Mouse (Mus musculus) stomach, adult 2 months (tissue): Measurements from ENCODE around the gene Hoxd9. TPM values are rescaled to one million over a fixed set of nuclear protein-coding genes. Genes with fewer than 3 reads are reported as not detected.

ENCODE experiments used
- polyA plus RNA-seq: library from polyadenylated mRNA; depleted of rRNA; stranded (reverse); fragments of >200 nt; gene quantifications from 2 replicates; pipeline ENCODE4 v1.2.3, GENCODE M21; 2012; rRNA removed

Gene Hoxd9
- polyA plus RNA-seq, result 0.48 and 0.73 TPM in 2 replicates

DNA sequence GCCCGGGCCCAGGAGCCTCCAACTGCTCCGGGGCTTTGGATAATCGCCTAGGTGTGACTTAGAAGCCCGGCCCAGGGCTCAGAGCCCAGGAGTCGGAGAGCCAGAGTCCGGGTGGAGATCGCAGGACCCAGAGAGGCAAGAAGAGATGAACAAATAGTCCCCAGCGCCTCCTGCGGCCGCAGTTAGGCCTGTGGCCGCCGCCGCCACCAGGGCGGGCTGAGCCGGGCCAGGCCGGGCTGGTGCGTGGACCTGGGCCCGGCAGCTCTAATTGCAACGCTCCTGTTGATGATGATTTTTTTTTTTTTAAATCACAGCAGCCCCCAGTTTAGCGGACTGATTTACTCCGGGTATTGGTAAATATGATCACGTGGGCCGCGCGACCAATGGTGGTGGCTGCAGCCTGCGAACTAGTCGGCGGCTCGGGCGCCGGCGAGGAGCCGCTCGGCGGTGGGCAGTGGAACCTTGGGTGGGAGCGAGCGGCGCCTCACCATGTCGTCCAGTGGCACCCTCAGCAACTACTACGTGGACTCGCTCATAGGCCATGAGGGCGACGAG, at the start of gene Hoxd9:
Gene Hoxd9, plus strand, starts transcription at position 161 of the 555 bp plus-strand sequence.

DNA sequence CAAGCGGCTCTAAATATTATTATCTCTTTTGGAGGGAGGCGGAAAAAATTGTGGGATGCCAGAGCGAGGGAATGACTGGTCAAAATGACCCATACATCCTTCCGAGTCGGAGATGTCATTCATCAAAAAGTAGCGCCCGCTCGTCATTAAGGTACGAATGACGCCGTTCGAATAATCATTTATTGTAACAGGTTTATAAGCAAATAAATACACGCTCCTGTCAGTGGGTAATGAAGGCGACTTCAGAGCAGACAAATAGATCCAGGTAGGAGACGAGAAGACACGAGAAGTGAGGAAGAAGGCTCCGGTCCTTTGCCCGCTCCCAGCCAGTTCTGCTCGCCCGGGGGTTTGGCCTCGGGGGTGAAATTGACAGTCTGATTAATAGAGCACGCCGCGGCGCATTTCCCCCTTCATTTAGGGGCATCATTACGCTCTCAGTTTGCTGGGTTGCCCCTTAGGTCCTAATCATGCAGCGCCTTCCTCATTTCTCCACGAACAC, 38.0 kb upstream of the Hoxd9 start, which contains the start of gene Evx2:
Gene Evx2, minus strand, starts transcription at position 51 of the 499 bp plus-strand sequence.

DNA sequence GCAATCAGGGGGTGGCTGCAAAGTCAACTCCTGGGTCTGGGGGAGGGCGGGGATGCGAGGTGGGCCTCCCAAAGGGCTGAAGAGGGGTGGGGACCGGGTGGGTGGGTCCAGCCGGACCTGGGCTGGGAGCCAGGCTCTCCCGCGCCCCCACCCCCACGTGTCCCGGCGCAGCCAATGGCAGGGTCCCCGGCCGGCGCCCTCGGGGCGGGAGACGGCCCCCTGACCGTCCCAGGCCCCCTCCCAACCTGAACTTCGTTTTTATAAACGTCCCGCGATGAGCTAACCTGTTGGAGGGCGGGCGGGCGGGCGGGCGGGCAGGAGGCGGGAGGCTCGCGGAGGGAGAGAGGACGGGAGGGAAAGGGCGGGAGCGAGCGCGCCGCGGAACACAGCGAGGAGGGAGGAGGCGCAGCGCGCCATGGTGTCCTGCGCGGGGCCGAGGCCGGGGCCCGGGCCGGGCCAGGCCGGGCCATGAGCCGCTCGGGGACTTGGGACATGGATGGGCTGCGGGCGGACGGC, 29.6 kb upstream of the Hoxd9 start, which contains the start of gene Hoxd13:
Gene Hoxd13, plus strand, starts transcription at position 469 of the 516 bp plus-strand sequence.

DNA sequence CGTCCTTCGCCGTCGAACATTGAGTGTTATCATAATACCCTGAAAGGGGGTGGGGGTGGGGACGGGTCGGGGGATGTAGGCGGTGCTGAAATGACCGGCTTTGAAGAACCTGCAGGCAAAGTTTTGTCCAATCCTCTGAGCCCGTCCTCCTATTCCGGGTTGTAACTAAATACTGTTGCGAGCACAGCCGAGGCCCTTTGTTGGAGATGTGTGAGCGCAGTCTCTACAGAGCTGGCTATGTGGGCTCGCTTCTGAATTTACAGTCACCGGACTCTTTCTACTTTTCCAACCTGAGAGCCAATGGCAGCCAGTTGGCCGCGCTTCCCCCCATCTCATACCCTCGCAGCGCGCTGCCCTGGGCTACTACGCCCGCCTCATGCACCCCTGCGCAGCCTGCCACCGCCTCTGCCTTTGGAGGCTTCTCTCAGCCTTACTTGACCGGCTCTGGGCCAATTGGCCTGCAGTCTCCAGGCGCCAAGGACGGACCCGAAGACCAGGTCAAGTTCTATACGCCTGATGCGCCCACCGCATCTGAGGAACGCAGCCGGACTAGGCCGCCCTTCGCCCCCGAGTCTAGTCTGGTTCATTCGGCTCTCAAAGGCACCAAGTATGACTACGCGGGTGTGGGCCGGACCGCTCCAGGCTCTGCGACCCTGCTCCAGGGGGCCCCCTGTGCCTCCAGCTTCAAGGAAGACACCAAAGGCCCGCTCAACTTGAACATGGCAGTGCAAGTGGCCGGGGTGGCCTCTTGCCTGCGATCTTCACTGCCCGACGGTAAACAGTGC, 22.5 kb upstream of the Hoxd9 start, which contains the start of gene Hoxd12:
Gene Hoxd12, plus strand, starts transcription at position 133 of the 785 bp plus-strand sequence.

DNA sequence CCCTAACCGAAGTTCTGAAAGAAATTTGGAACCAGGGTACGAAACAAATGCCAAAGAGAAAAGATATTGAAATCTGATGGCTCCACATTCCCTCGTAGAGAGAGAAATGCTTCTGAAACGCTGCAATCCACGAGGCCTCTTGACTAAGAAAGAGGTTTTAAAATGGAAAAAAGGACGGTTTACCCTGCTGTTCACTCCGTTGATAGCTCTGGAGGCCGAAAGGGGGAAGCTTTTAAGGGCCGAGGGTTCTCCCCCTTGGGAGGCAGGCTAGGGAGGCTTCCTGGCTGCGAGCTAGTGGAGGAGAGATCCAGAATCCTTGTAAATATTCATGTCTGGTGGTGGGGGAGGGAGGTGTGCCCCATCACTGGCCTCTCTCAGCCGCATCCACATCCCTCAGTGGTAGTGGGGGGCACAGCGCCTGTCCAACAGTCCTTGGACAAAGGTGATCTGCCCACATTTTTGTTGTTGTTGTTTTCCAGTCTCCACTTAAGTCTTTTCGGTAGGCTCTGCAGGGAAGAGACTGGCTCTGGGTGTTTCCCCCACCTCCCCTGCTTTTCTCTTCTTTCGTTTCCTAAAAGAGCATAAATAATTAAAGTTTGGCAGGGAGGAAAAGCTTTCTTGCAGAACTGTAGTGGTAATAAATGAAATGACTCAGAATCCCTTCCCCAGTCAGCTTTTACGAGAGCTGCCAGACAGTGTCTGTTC, 18.5 kb upstream of the Hoxd9 start, which contains the start of gene Hoxd11:
Gene Hoxd11, plus strand, starts transcription at position 667 of the 705 bp plus-strand sequence.

DNA sequence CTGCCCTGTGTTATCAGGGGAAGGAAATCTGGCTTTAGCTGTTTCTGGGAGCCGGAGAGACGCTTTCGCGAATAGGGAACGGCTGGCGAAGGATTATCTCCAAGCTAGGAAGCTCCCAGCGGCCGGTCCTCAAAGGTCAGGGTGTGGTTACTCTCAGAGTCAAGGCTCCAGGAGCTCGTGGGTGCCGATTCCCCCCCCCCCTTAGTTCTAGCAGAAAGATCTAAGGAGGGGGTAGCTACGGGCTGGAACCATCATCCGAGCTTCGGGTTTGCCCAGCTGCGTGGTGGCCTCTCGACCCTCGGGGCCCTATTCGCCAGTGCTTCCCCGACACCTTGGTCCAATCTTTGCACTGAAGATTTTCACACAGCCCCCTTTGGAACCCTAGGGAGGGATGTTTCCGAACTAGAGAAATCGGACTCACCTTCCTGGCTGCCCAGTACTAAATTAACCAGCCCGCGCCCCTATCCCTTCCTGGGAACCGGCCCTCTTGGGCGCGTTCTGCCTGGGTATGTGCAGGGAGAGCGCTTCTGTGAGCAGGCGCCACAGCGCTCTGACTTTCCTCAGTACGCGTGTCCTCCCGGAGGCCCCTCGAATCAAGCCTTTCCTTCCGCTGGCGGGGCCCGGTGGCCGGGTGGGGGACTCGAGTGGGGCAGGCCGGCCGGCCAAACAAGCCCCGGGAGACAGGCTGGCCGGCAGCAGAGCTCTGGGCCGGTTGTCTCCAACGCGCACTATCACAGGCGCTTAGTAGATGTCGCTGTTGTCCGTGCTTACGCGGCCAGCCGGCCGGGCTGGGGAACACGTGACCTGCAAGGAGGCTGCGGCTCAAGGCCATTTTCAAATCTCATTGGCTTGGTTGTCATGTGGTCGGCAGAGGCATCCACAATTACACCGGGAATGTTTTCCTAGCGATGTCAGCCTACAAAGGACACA, 6.2 kb upstream of the Hoxd9 start, which contains the start of gene Hoxd10:
Gene Hoxd10, plus strand, starts transcription at position 903 of the 930 bp plus-strand sequence.

DNA sequence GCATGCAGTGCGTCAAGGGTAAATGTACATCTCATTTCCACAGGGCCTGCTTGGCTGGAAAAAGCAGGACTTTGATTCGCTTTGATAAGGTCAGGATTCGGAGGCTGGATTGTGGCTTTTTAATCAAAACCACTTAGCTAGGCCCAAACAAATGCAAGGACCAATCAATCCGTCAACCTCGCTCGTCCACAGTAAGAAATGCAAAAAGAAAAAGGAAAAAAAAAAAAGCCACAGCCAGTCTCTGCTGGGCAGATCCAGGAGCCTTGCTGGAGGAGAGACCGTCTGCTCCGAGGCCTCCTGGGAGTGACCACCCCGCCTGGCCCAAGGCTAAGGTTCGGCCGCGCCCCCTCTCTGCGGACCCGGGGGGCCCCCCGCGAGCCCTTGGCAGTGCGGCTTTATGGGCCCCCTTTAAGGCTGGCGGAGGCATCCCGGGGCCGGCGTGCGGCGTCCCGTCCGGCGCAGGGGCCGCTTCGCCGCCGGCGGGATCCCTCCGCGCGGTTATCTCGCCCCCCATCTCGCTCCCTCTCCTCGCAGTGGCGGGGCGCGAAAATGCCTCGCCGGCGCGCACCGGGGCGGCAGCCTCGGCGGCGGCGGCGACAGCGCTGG, 7.0 kb downstream of the Hoxd9 start, which contains the start of gene Hoxd8:
Gene Hoxd8, plus strand, starts transcription at position 223 of the 606 bp plus-strand sequence.

DNA sequence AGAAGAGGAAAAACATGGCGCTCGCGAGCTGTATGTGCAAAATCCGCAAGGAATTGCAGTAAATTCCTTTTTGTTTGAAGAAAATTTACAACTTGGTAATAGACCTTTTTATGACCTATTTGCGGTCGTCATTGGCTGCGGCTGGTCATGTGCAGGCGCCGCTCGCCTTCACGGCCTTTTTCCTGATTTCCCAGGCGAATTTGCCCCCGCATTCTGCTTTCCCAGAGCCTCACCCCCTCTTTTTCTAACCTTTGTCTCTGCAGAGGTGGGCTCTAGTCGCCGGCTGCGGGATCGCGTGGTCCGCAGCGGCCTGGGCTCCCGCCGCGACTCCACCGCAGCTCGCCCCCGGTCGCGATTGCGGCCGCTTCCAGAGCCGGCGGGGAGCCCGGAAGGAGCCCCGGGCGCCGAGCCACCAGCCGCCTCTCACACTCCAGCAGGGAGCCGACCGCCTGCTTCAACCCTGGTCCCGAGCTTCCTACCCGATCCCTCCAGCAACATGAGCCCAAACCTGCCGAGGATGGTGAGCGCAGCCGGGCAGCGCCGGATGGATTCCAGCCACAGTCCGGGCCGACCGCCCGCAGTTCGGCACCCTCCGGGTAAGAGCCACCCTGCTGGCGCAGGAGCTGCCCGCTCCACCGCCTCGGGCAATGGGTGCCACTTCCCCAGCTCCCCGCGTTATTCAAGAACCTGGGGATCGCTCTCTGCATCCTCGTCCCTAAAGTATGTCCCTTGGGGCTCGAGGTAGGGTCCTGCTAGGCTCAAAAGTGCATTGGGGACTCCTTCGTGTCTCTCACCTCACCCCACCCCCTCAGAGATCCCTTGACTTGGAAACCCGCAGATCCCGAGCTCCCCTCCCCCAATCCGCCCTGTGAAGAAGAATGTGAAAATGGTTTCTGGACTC, 14.4 kb downstream of the Hoxd9 start, which contains the start of the genes Hoxd3 and Hoxd4:
Gene Hoxd3, plus strand, starts transcription at position 207 of the 901 bp plus-strand sequence.
Gene Hoxd4, plus strand, starts transcription at position 209 of the 901 bp plus-strand sequence.

DNA sequence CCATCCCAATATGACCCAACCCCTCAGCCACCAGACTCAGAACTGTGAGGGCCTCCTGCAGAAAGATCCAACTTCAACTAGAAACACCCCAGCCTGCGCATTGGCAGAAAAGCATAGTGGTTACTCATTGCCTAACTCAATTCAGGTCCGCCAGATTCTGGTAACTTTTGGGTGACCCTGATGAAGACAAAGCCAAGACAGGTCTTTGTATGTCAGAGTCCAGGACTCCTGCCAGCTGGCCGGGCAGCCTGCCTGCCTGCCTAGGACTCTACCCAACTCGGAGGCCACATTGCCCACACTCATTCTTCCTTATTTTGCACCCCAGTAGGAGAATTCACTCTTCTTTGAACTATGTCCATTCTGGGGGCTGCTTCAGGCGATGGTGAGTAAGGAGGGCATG, 29.0 kb downstream of the Hoxd9 start, which contains the start of gene Gm28230:
Gene Gm28230, plus strand, starts transcription at position 178 of the 400 bp plus-strand sequence.

Other genes starting within 250 kb of the Hoxd9 start
- 1.2 and 2.8 TPM in 2 replicates for gene Lnpk, start 118.3 kb upstream of the Hoxd9 start, polyA plus RNA-seq
- gene Evx2, start 38.2 kb upstream of the Hoxd9 start, polyA plus RNA-seq, result not detected in 2 replicates
- gene Hoxd13, start 29.4 kb upstream of the Hoxd9 start, polyA plus RNA-seq, result not detected in 2 replicates
- not detected in 2 replicates for gene Hoxd12, start 22.7 kb upstream of the Hoxd9 start, polyA plus RNA-seq
- not detected in 2 replicates for gene Hoxd11, start 18.2 kb upstream of the Hoxd9 start, polyA plus RNA-seq
- gene Hoxd10, start 5.8 kb upstream of the Hoxd9 start, polyA plus RNA-seq, result not detected in 2 replicates
- gene Hoxd8, start 6.9 kb downstream of the Hoxd9 start, polyA plus RNA-seq, result 1.1 and 1.8 TPM in 2 replicates
- gene Hoxd3, start 14.2 kb downstream of the Hoxd9 start, polyA plus RNA-seq, result 0.61 and 0.75 TPM in 2 replicates
- 2.4 and 3.5 TPM in 2 replicates for gene Hoxd4, start 14.2 kb downstream of the Hoxd9 start, polyA plus RNA-seq
- 0.24 and 0.62 TPM in 2 replicates for gene Gm28230, start 29.0 kb downstream of the Hoxd9 start, polyA plus RNA-seq
- not detected in 2 replicates for gene Hoxd1, start 65.3 kb downstream of the Hoxd9 start, polyA plus RNA-seq
- 27.2 and 76.7 TPM in 2 replicates for gene Mtx2, start 128.1 kb downstream of the Hoxd9 start, polyA plus RNA-seq